Mouse (Mus musculus): ENCODE data around the gene Pgam1. TPM values are rescaled to one million over a fixed set of nuclear protein-coding genes. Genes with fewer than 3 reads are reported as not detected.
A peak's percentile ranks its signal among the peaks of the same experiment; 100 is the strongest.

The Pgam1 gene
- polyA plus RNA-seq, 1 experiment = 552 TPM

GRCm38 (mm10) chr19:41896319-41896711 lies 15.4 kb upstream of the Pgam1 start:
- H3K79me2 ChIP-seq (ENCODE audit: control insufficient read depth, insufficient read depth) = peaks cover 15% of the 10 kb centered on the region
- H3K4me3 ChIP-seq = peak overlapping the region; percentile 92
- peak overlapping the region; percentile 92 for H3K4me2 ChIP-seq (ENCODE audit: low read depth)
- H3K36me3 ChIP-seq (ENCODE audit: control insufficient read depth, insufficient read depth) = peaks cover 9% of the 10 kb centered on the region
- H3ac ChIP-seq (ENCODE audit: control insufficient read depth, insufficient read length) = peak overlapping the region; percentile 38
- TF ChIP-seq MYOD1 (IDR thresholded peaks at IDR 0.05; ENCODE audit: control insufficient read depth in 1 of 3, insufficient read length in 2 of 3, low read depth in 2 of 3) (no peak), POLR2AphosphoS2 (IDR thresholded peaks at IDR 0.05; ENCODE audit: insufficient read length, low read depth) (no peak), POLR2A (IDR thresholded peaks at IDR 0.05; ENCODE audit: insufficient read length, low read depth) (no peak), MAX (IDR thresholded peaks at IDR 0.05; ENCODE audit: low read depth) (no peak), TCF3 (IDR thresholded peaks at IDR 0.05; ENCODE audit: insufficient read length, low read depth) (no peak)
- no peaks in the 10 kb centered on the region for H3K27me3 ChIP-seq (ENCODE audit: control insufficient read depth, insufficient read depth, insufficient read length)

DNA sequence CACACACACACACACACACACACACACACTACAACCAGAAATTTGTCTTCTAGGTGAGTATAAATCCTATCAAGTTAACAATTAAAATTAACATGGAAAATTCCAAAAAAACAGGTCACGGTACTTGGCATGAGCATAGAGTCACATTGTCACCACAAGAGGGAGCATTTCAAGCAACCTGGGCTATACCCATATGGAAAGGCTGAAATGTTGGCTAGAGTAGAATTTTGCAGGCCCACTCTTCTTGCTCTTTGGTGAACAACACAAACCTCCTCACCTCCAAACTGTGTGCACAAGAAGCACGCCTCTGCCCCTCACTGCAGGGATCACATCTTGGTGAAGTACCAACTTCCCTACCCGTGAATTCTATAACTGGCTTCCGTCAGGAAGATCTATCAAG lies 12.9 kb upstream of the Pgam1 start:
- Histone ChIP-seq H3ac (ENCODE audit: control insufficient read depth, insufficient read length) (no peak overlapping the region), H3K27me3 (ENCODE audit: control insufficient read depth, insufficient read depth, insufficient read length) (no peaks in the 10 kb centered on the region), H3K4me2 (ENCODE audit: low read depth) (no peak overlapping the region), H3K36me3 (ENCODE audit: control insufficient read depth, insufficient read depth) (no peaks in the 10 kb centered on the region), H3K79me2 (ENCODE audit: control insufficient read depth, insufficient read depth) (peaks cover 15% of the 10 kb centered on the region), H3K4me3 (no peak overlapping the region)
- TF ChIP-seq MAX (IDR thresholded peaks at IDR 0.05; ENCODE audit: low read depth) (no peak), MYOG (IDR thresholded peaks at IDR 0.05; ENCODE audit: control insufficient read depth in 1 of 3, insufficient read depth in 1 of 3, insufficient read length in 2 of 3, low read depth in 2 of 3) (no peak), MYOD1 (IDR thresholded peaks at IDR 0.05; ENCODE audit: control insufficient read depth in 1 of 3, insufficient read length in 2 of 3, low read depth in 2 of 3) (no peak), POLR2AphosphoS2 (IDR thresholded peaks at IDR 0.05; ENCODE audit: insufficient read length, low read depth) (no peak), REST (IDR thresholded peaks at IDR 0.05; ENCODE audit: insufficient read depth, insufficient read length) (no peak), SRF (IDR thresholded peaks at IDR 0.05; ENCODE audit: control insufficient read depth, insufficient read length, low read depth) (no peak), TCF12 (IDR thresholded peaks at IDR 0.05; ENCODE audit: insufficient read depth, poor library complexity, severe bottlenecking) (no peak)

- H3K4me3 ChIP-seq = no peak overlapping the region
- no peak overlapping the region for H3K4me2 ChIP-seq (ENCODE audit: low read depth)
- no peak for TF ChIP-seq USF1 (IDR thresholded peaks at IDR 0.05; ENCODE audit: low read depth)
- no peak for TF ChIP-seq TCF3 (IDR thresholded peaks at IDR 0.05; ENCODE audit: insufficient read length, low read depth)
- TF ChIP-seq MYOD1 (IDR thresholded peaks at IDR 0.05; ENCODE audit: control insufficient read depth in 1 of 3, insufficient read length in 2 of 3, low read depth in 2 of 3) = no peak
- TF ChIP-seq POLR2AphosphoS2 (IDR thresholded peaks at IDR 0.05; ENCODE audit: insufficient read length, low read depth) = no peak
- TF ChIP-seq REST (IDR thresholded peaks at IDR 0.05; ENCODE audit: insufficient read depth, insufficient read length) = no peak
- no peak for TF ChIP-seq MAX (IDR thresholded peaks at IDR 0.05; ENCODE audit: low read depth)
- no peak for TF ChIP-seq TCF12 (IDR thresholded peaks at IDR 0.05; ENCODE audit: insufficient read depth, poor library complexity, severe bottlenecking)
- TF ChIP-seq SRF (IDR thresholded peaks at IDR 0.05; ENCODE audit: control insufficient read depth, insufficient read length, low read depth) = no peak
- no peaks in the 10 kb centered on the region for H3K27me3 ChIP-seq (ENCODE audit: control insufficient read depth, insufficient read depth, insufficient read length)
- no peaks in the 10 kb centered on the region for H3K36me3 ChIP-seq (ENCODE audit: control insufficient read depth, insufficient read depth)
- H3ac ChIP-seq (ENCODE audit: control insufficient read depth, insufficient read length) = no peak overlapping the region
- H3K79me2 ChIP-seq (ENCODE audit: control insufficient read depth, insufficient read depth) = peaks cover 2% of the 10 kb centered on the region
These were observed 11.1 kb upstream of the Pgam1 start for GRCm38 (mm10) chr19:41900495-41901090.

DNA sequence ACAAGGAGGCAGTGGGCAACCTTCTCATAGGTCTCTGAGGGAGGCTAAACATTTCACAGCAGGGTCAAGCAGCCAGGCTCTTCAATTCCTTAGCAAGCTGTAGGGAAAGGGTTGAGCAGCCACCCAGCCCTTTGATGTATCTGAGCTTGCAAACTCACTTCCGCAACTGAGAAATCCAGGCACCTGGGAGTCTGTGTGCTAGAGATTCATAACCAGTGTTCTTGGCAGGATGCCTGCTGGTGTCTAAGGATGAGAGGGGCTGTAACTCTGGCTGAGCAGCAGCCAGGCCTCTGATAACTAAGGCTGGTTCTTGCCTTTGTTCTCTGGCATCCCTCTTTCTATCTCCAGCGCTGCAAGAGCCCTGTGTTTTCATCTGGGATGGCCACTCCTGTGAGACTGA lies 10.0 kb upstream of the Pgam1 start:
- no peak for TF ChIP-seq USF1 (IDR thresholded peaks at IDR 0.05; ENCODE audit: low read depth)
- no peak for TF ChIP-seq MYOD1 (IDR thresholded peaks at IDR 0.05; ENCODE audit: control insufficient read depth in 1 of 3, insufficient read length in 2 of 3, low read depth in 2 of 3)
- TF ChIP-seq POLR2A (IDR thresholded peaks at IDR 0.05; ENCODE audit: insufficient read length, low read depth) = no peak
- TF ChIP-seq CEBPB (IDR thresholded peaks at IDR 0.05; ENCODE audit: insufficient read depth, poor library complexity, severe bottlenecking) = no peak
- no peak for TF ChIP-seq SRF (IDR thresholded peaks at IDR 0.05; ENCODE audit: control insufficient read depth, insufficient read length, low read depth)
- Histone ChIP-seq H3ac (ENCODE audit: control insufficient read depth, insufficient read length) (no peak overlapping the region), H3K4me3 (no peak overlapping the region), H3K36me3 (ENCODE audit: control insufficient read depth, insufficient read depth) (no peaks in the 10 kb centered on the region), H3K4me2 (ENCODE audit: low read depth) (no peak overlapping the region), H3K79me2 (ENCODE audit: control insufficient read depth, insufficient read depth) (no peaks in the 10 kb centered on the region), H3K27me3 (ENCODE audit: control insufficient read depth, insufficient read depth, insufficient read length) (no peaks in the 10 kb centered on the region)

- TF ChIP-seq CEBPB (IDR thresholded peaks at IDR 0.05; ENCODE audit: insufficient read depth, poor library complexity, severe bottlenecking) (no peak), POLR2A (IDR thresholded peaks at IDR 0.05; ENCODE audit: insufficient read length, low read depth) (no peak), MYOG (IDR thresholded peaks at IDR 0.05; ENCODE audit: control insufficient read depth in 1 of 3, insufficient read depth in 1 of 3, insufficient read length in 2 of 3, low read depth in 2 of 3) (no peak)
- Histone ChIP-seq H3K27me3 (ENCODE audit: control insufficient read depth, insufficient read depth, insufficient read length) (no peaks in the 10 kb centered on the region), H3K36me3 (ENCODE audit: control insufficient read depth, insufficient read depth) (no peaks in the 10 kb centered on the region), H3ac (ENCODE audit: control insufficient read depth, insufficient read length) (no peak overlapping the region), H3K4me3 (no peak overlapping the region), H3K4me2 (ENCODE audit: low read depth) (no peak overlapping the region), H3K79me2 (ENCODE audit: control insufficient read depth, insufficient read depth) (no peaks in the 10 kb centered on the region)
These were observed 8.7 kb upstream of the Pgam1 start for GRCm38 (mm10) chr19:41902848-41903593.
